Mouse (Mus musculus) common myeloid progenitor, adult 5-6 weeks (primary cell): Measurements from ENCODE around the gene Kcnc1. TPM values are rescaled to one million over a fixed set of nuclear protein-coding genes. Genes with fewer than 3 reads are reported as not detected.

Experiments used
- ATAC-seq: replicated peaks from 2 replicates; pipeline ENCODE4 v1.8.0; 2016; ENCODE audit warnings: low read depth, mild to moderate bottlenecking, moderate TSS enrichment, inconsistent platforms; ENCODE audit not compliant: poor library complexity, severe bottlenecking
- total RNA-seq: library from RNA; stranded (forward); fragments of 200-1000, 187-1606 nt; gene quantifications from 2 replicates; pipeline ENCODE4 v1.2.3, GENCODE M21; 2017

Kcnc1 gene
- total RNA-seq, 1 experiment from 2014 or later, result 1.1 TPM

- ATAC-seq, result no peak
These were observed 21.9 kb downstream of the Kcnc1 start for GRCm38 (mm10) chr7:46418102-46418622.

DNA sequence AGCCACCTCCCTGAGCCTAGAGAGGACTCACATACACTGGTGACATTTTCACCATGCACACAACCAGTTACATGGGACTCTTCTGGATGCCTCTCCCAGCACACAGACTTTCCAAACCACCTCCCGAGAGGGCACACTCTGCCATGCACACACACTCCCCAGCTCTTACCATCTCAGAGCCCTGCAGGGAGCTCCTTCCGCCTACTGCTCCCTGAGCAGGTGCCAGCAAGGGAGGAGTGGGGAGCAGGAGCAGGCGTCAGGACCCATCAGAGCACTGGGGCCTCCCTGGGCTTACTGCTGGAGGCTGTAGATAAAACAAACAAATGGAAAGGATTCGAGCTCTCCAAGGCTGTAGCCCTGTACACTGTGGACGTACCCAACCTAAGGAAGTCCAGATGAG, 25.2 kb downstream of the Kcnc1 start:
- ATAC-seq, result no peak

DNA sequence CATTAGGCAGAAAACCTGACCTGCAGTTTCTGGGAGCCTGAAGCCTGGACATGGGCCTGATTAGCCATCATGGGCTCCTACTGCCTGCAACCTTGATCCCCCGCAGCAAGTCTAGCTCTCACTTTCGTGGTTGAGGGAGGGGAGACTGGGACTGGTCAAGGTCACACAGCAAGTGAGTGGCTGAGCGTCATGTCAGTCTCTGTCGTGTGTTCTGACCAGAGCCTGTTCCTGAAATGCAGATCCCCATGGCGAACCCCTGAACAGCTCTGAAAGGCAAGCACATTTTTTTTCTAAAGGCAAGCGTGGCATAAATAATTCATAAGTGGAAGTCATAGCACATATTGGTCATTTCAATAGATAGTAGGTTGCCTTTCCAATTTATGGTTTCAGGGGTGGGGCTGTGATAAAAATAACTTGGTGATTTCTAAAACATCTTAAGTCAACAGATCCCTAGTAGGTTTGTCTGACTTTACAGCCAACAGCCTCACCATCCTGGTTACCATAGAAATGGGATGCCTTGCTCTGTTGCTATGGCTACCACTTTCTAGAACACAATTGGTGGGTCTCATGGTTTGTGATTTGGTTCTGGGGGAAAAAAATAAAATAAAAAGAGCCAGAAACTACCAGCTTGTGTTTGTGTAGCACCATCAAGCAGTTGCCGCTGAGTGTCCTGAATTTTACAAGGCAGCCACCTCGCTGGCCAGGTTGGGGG, 25.9 kb downstream of the Kcnc1 start:
- ATAC-seq, result no peak

DNA sequence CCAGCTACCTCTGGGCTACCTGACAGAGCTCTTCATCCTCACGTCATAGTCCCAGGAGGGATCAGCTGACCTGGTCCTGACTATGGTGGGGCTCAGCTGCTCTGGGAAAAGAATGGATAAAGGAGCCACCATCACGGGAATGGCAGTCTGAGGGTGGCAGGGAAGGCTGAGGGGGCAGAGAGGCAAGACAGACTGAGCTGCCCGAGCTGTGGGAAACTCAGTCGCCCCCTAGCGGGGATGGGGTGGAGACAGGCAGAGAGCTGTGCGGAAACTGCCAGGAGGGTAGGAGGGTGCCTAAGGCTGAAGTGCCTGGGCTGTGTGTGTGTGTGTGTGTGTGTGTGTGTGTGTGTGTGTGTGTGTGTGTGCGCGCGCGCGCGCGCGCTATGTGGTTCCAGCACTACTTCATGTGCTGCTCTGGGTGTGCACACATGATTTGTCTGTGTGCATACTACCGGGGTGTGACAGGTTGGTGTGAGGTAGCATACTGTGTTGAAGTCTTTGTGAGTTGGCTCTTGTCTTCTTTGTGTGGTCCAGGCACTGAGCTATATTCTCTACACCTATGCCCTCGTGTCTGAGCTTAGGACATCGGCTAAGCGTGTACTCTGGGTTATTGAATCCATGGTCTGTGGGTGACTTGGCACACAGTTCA, 26.6 kb downstream of the Kcnc1 start:
- ATAC-seq, result peak; percentile 84

DNA sequence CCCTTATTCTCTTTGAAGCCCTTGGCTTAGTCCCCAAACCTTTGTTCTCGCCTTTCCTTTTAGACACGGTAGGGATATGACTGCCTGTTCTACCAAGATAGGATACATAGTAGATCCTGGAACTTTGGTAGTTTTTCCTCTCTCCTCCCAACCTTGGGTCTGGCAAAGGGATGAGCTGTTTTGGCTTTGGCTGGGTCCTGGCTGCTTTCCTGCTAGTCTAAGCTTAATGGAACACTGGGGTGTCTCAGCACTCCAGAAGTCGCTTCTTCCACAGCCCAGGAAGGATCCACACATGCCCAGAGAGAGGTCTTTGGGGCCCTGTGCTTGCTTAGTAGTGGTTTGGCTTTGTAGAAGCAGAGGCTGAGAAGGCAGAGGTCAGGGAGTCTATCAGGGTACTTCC, 27.7 kb downstream of the Kcnc1 start:
- ATAC-seq, result no peak

DNA sequence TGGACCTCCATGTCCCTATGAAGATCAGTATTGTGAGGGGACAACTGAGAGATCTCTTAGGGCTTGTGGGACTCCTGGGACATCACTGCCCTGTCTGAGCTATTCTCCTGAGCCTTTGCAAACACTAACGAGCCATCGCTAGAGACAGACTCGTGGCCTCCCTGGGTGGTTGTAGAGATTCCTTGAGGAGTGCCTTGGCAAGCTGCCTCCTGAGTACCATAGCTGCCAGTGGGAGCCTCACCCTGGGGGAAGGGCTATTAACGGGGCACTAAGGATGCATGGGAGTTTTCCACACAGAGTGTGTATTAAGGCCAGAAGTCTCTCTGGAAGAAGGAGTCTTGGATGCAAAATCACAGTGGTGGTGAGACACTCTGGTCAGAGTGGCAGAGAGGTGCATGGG, 28.7 kb downstream of the Kcnc1 start:
- ATAC-seq, result no peak

- no peak for ATAC-seq
These were observed 37.6 kb downstream of the Kcnc1 start for GRCm38 (mm10) chr7:46433874-46434273.

DNA sequence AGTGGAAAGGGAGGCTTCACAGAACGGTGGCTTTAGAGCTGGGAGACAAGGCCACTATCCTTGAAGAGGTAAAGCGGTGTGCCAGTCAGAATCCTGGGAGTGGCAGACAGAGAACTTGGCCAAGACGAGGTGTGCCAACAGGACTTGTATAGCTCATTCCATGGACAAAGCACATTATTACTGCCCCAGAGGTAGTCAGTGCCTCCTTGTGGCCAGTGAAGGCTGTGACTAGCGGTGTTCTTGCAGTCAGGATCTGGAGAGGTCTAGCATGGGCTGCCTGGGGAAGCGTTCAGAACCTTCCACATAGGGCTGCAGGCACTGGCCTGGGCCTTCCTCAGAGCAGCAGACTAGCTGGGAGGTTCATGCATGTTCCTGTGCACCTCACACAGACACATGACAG, 39.5 kb downstream of the Kcnc1 start:
- ATAC-seq, result no peak

GRCm38 (mm10) chr7:46438537-46439141, 42.3 kb downstream of the Kcnc1 start:
- ATAC-seq, result 0 out of 2 replicates have a peak, but pooled peaks have one; percentile 36

DNA sequence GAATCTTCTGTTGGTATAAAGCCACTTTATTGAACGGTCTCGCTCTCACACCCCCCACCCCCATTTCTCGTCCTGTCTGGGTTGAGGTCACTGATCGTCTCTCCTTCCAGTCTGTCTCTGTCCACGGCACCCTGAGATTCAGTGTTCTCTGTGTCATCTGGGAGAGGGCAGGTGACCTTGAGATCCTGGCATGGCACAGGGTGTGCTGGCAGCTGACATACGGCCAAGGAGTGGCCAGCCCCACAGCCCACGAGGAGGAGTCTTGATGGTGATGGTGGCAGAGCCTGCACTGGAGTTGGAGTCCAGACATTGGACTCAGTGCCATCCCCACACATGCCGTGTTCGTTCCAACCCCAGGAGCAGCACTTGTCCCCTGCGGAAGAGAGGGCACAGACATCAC, 46.9 kb downstream of the Kcnc1 start:
- ATAC-seq, result no peak

DNA sequence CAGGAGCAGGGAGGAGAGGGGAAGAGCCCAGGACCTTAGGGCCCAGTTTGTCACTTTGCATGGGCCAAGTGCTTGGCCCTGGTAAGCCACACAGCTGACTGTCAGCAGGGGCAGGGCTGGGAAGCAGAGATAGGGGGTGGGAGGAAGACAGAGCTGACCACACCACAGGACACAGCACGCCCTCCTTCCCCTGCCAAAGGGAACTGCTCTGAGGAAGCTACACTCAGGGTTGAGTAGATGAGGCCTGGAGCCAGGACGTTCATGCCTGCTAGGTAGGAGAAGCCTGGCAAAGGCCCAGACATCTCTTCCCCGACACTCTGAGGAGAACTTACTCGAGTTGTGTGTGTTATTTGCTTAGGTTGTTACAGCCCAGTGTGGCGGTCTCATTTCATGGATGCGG, 49.6 kb downstream of the Kcnc1 start:
- ATAC-seq, result peak; percentile 99

- no peak for ATAC-seq
These were observed 51.3 kb downstream of the Kcnc1 start for GRCm38 (mm10) chr7:46447473-46448165.

- ATAC-seq, result no peak
These were observed 52.8 kb downstream of the Kcnc1 start for GRCm38 (mm10) chr7:46448922-46449645.

- ATAC-seq, result no peak
These were observed 57.8 kb downstream of the Kcnc1 start for GRCm38 (mm10) chr7:46453930-46454679.

DNA sequence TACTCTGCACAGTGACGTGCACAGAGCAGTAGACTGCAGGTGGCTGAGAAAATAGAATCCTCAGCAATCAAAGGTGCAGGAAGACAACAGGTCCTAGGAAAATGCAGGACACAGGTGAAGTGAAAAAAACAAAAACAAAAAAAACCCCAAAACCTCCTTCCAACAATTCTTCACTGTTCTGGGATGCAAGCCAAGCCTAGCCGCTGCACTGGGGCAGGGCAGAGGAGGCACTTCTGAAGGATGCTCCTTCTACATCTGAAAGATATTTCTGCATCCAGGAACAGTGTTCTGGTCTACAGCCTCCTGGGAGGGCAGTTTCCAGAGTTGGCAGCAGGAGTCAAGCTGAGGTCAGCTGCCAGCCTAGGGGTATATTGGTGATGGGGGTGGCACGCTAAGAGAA, 61.6 kb downstream of the Kcnc1 start:
- no peak for ATAC-seq

- ATAC-seq, result no peak
These were observed 62.9 kb downstream of the Kcnc1 start for GRCm38 (mm10) chr7:46459200-46459599.

- ATAC-seq, result no peak
These were observed 63.4 kb downstream of the Kcnc1 start for GRCm38 (mm10) chr7:46459605-46460245.

- no peak for ATAC-seq
These were observed 66.0 kb downstream of the Kcnc1 start for GRCm38 (mm10) chr7:46462287-46462686.

DNA sequence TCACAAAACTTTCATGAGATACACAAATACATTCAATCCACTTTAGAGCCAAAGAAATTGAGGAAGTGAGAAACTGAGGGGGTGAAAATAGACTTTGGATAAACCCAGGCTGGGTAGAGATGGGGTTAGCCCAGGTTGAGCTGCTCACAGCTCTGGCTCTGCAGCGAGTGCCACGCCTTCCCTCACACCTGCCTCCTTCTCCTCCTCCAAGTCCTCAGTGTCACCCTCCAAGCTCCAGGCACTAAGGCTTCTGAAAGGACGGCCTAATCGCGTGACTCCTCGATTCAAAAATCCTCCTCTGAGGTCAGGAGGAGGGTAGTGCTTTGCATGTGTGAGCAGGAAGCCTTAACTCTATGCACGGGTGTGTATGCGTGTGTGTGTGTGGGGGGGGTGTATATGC, 66.8 kb downstream of the Kcnc1 start:
- no peak for ATAC-seq
